Mouse (Mus musculus) G1E (cell line): ENCODE measurements around the gene Ccnjl.

Experiments used
- GATA1 ChIP-seq: IDR thresholded peaks from 2 replicates; pipeline ENCODE4 v1.6.1; 2012; ENCODE audit warnings: borderline replicate concordance, low read length, inconsistent platforms, mixed read lengths
- TAL1 ChIP-seq: conservative IDR thresholded peaks from 2 replicates; pipeline ENCODE4 v1.6.1; 2012; ENCODE audit warnings: low read depth, low read length, inconsistent platforms, mixed read lengths

DNA sequence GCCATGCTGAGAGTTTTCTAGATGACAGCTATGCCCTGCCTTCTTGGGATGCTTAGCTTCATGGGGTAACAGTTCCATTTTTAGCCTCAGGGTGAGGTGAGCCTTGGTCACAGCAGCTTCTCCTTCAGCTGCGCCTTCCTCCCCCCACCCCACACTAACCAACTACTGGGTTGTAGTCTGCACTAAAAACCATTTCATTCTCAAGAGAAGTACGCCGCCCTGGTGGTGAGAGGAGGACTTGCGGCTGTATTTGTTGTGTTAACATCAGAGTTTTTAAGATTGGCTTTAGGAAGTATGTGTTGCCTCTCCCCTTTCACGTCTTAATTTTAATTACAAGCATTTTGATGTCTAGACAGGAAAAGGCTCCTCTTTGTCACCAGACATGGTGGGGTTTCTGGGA lies 39.7 kb downstream of the Ccnjl start:
- TF ChIP-seq TAL1, result no peak
- TF ChIP-seq GATA1, result no peak
